Mouse (Mus musculus) monocyte, adult 2 months (primary cell): ENCODE results near the gene Defb25.

Experiments
- DNase-seq, 2 experiments: peaks; one replicate each; pipeline ENCODE4 v3.0.0; 2022; ENCODE audit warnings: low spot score in 2 of 2, low read depth in 1 of 2

Gene Defb25

GRCm38 (mm10) chr2:152573484-152573883 lies 49.4 kb downstream of the Defb25 start:
- DNase-seq = no peak
